ENCODE assay signal across 15 mouse cellular contexts in the genomic region with DNA sequence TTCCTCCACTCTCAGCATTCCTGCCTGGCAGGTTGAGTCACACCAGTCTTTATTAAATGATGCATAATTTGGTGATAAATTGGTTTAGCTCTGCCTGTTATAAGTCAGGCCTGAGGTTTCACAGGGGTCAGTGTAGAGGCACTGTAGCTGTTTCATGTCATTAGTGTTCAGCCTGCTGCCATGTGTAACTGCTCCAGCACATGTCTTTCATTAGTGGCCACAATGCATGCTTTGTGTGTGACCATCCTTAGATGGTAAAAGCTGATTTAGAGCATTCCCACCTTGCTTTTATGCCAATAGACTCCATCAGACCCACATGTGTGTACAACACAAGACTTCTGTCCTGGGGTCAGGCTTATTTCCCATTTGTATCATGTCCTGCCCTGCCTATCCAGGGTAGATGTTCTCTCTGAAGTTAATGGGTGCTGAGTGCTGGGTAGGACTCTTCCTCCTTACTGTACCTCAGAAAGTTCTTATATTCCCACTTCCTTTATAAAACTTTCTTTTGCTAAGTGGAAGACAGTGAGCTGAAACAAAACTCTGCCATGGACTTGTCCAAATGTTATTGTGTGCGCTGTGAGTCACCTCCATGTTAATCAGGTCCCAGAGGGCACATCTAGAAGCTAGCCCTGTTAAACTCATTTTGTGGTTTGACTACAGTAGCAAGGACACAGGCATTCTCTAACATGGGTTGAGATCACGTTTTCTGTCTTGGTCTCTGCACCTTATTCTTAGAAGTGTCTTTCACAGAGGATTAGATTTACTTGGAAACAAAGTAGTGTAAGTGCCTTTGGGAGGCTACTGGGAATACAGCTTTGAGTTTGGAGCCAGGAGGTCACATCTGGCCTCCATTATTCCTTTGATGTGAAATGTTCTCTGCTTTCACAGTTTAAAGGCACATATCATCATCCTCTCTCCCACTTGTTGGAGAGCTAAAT.
DNase-seq lines count a peak whose midpoint lies in the region; ATAC-seq lines count a peak whose summit lies in the region.
"Had no signal": no experiment of that assay in that cellular context is flagged by ENCODE, and none has a peak within 500 bp of the region (broad histone marks: within the 10 kb centered on the region; RNA-seq: fewer than 3 reads in every experiment).

No protein-coding gene starts in this region.

- H3K9me3 ChIP-seq in forebrain, embryonic 10.5 days, result 0 out of 2 replicates have a peak, but pooled peaks cover 3% of the 10 kb centered on the region
- no peaks in the 10 kb centered on the region for H3K9me3 ChIP-seq in forebrain, embryonic 16.5 days (ENCODE audit: control insufficient read depth, low read length)
- H3K9me3 ChIP-seq in embryonic facial prominence, embryonic 11.5 days (replicated peaks; ENCODE audit: control insufficient read depth, low read length), result no peaks in the 10 kb centered on the region
- H3K9me3 ChIP-seq in limb, embryonic 12.5 days, result no peaks in the 10 kb centered on the region
- H3K9me3 ChIP-seq: intestine, embryonic 15.5 days had no signal

- H3K4me2 ChIP-seq in forebrain, embryonic 16.5 days (ENCODE audit: low read length), result no peak overlapping the region
- H3K4me2 ChIP-seq in embryonic facial prominence, embryonic 11.5 days (ENCODE audit: low read depth, low read length), result no peak overlapping the region
- H3K4me2 ChIP-seq in limb, embryonic 12.5 days, result no peak overlapping the region
- H3K4me2 ChIP-seq: intestine, embryonic 15.5 days; liver, embryonic 11.5 days had no signal

- ATAC-seq in forebrain, embryonic 16.5 days, result no peak
- ATAC-seq in embryonic facial prominence, embryonic 11.5 days (replicated peaks; ENCODE audit: insufficient number of reproducible peaks, low FRiP score, low TSS enrichment, low read depth), result peak; percentile 87
- peak; percentile 93 for ATAC-seq in limb, embryonic 12.5 days (ENCODE audit: insufficient number of reproducible peaks, insufficient read depth, low FRiP score, low TSS enrichment, low read depth)
- ATAC-seq: intestine, embryonic 15.5 days had no signal

- DNase-seq in forebrain, embryonic 10.5 days (ENCODE audit: extremely low spot score, low spot score), result peak; percentile 40
- DNase-seq in MN1 (ENCODE audit: low spot score), result peak; percentile 95
- DNase-seq in embryonic facial prominence, embryonic 11.5 days (ENCODE audit: low spot score), result peak; percentile 93
- DNase-seq in layer of hippocampus, postnatal 10 days (ENCODE audit: low spot score in 2 of 2), result no peak
- DNase-seq in adrenal gland, adult 18-20 months (ENCODE audit: low spot score in 2 of 2), result no peak
- no peak for DNase-seq in left cerebral cortex, postnatal 10 days (ENCODE audit: extremely low spot score in 1 of 2, low spot score in 2 of 2)
- DNase-seq: cerebellum, postnatal 36 days; right cerebral cortex, postnatal 4 days; thymus, postnatal 4 days had no signal

- no peak overlapping the region for H3K9ac ChIP-seq in forebrain, embryonic 16.5 days (replicated peaks; ENCODE audit: low read depth, low read length)
- no peak overlapping the region for H3K9ac ChIP-seq in embryonic facial prominence, embryonic 11.5 days (replicated peaks; ENCODE audit: low read length)
- H3K9ac ChIP-seq in limb, embryonic 12.5 days (replicated peaks), result no peak overlapping the region
- H3K9ac ChIP-seq: intestine, embryonic 15.5 days had no signal

- no peaks in the 10 kb centered on the region for H3K36me3 ChIP-seq in forebrain, embryonic 10.5 days (replicated peaks)
- no peaks in the 10 kb centered on the region for H3K36me3 ChIP-seq in forebrain, embryonic 16.5 days (ENCODE audit: control insufficient read depth, insufficient read depth)
- H3K36me3 ChIP-seq in embryonic facial prominence, embryonic 11.5 days (replicated peaks; ENCODE audit: control insufficient read depth, insufficient read depth, low read depth, low read length), result no peaks in the 10 kb centered on the region
- no peaks in the 10 kb centered on the region for H3K36me3 ChIP-seq in limb, embryonic 12.5 days
- H3K36me3 ChIP-seq: intestine, embryonic 15.5 days had no signal

- peak overlapping the region; percentile 32; the same call in 1 of the 2 replicates for H3K27ac ChIP-seq in forebrain, embryonic 10.5 days
- no peak overlapping the region for H3K27ac ChIP-seq in forebrain, embryonic 16.5 days (ENCODE audit: low read length)
- H3K27ac ChIP-seq in embryonic facial prominence, embryonic 11.5 days (replicated peaks; ENCODE audit: low read depth, low read length), result peak overlapping the region; percentile 73
- H3K27ac ChIP-seq in limb, embryonic 12.5 days, result peak overlapping the region; percentile 90
- H3K27ac ChIP-seq: intestine, embryonic 15.5 days; kidney, postnatal 0 days had no signal

- intact Hi-C loops in left cerebral cortex, postnatal 10 days (cut with DNase I), result no loop called here

- WGBS in forebrain, embryonic 10.5 days, result 63% methylated on average over 2 of the region's 2 CpGs
- 71% methylated on average over 2 of the region's 2 CpGs for WGBS in forebrain, embryonic 16.5 days
- whole genome bisulfite sequencing in embryonic facial prominence, embryonic 11.5 days, result 17% methylated on average over 2 of the region's 2 CpGs
- WGBS in limb, embryonic 12.5 days, result 14% methylated on average over 2 of the region's 2 CpGs

- no peak overlapping the region for H3K4me3 ChIP-seq in forebrain, embryonic 10.5 days
- no peak overlapping the region for H3K4me3 ChIP-seq in forebrain, embryonic 16.5 days (replicated peaks; ENCODE audit: low read length)
- H3K4me3 ChIP-seq in embryonic facial prominence, embryonic 11.5 days (ENCODE audit: low read depth, low read length), result no peak overlapping the region
- H3K4me3 ChIP-seq in limb, embryonic 12.5 days (replicated peaks), result no peak overlapping the region
- H3K4me3 ChIP-seq: intestine, embryonic 15.5 days; myocyte had no signal

- H3K4me1 ChIP-seq in forebrain, embryonic 10.5 days, result peaks cover 11% of the 10 kb centered on the region
- H3K4me1 ChIP-seq in forebrain, embryonic 16.5 days (replicated peaks; ENCODE audit: control insufficient read depth, insufficient read depth, low read length), result 0 out of 2 replicates have a peak, but pooled peaks cover 2% of the 10 kb centered on the region
- no peaks in the 10 kb centered on the region for H3K4me1 ChIP-seq in embryonic facial prominence, embryonic 11.5 days (ENCODE audit: control insufficient read depth, insufficient read depth, low read length)
- peaks cover 40% of the 10 kb centered on the region for H3K4me1 ChIP-seq in limb, embryonic 12.5 days (replicated peaks)
- H3K4me1 ChIP-seq: intestine, embryonic 15.5 days had no signal

- no peaks in the 10 kb centered on the region for H3K27me3 ChIP-seq in forebrain, embryonic 10.5 days (ENCODE audit: poor library complexity, severe bottlenecking)
- no peaks in the 10 kb centered on the region for H3K27me3 ChIP-seq in forebrain, embryonic 16.5 days (replicated peaks; ENCODE audit: control insufficient read depth, insufficient read depth, low read length)
- H3K27me3 ChIP-seq in embryonic facial prominence, embryonic 11.5 days (ENCODE audit: control insufficient read depth, insufficient read depth, low read length), result no peaks in the 10 kb centered on the region
- no peaks in the 10 kb centered on the region for H3K27me3 ChIP-seq in limb, embryonic 12.5 days
- H3K27me3 ChIP-seq: intestine, embryonic 15.5 days had no signal

Comparison
In these comparisons a context has a peak if more than half of its experiments do, and no peak if none do; other contexts are left out.
1. DNase-seq: peak in forebrain, embryonic 10.5 days (single experiment), MN1 (single experiment) and embryonic facial prominence, embryonic 11.5 days (single experiment); none in layer of hippocampus, postnatal 10 days (0 of 2), adrenal gland, adult 18-20 months (0 of 2) and left cerebral cortex, postnatal 10 days (0 of 2).